Mouse (Mus musculus) ovary, adult 18-20 months (tissue): ENCODE results near the gene Utp11.

ENCODE experiments used
- DNase-seq: peaks from one replicate; pipeline ENCODE4 v3.0.0; 2022; ENCODE audit warnings: low spot score, mixed read lengths

Gene Utp11

GRCm38 (mm10) chr4:124704797-124705474, 11.5 kb upstream of the Utp11 start:
- no peak for DNase-seq

GRCm38 (mm10) chr4:124703881-124704796, 10.7 kb upstream of the Utp11 start:
- no peak for DNase-seq

- DNase-seq = no peak
Observed at GRCm38 (mm10) chr4:124703406-124703805, 10.0 kb upstream of the Utp11 start.

GRCm38 (mm10) chr4:124701916-124702315, 8.5 kb upstream of the Utp11 start:
- no peak for DNase-seq

- DNase-seq = no peak
Observed at GRCm38 (mm10) chr4:124701052-124701845, 7.8 kb upstream of the Utp11 start.

GRCm38 (mm10) chr4:124700248-124700971, 7.0 kb upstream of the Utp11 start, which contains the start of gene Fhl3:
Fhl3 (plus strand) TSS chr4:124700701.
- DNase-seq = no peak

GRCm38 (mm10) chr4:124699791-124700190, 6.4 kb upstream of the Utp11 start:
- DNase-seq = no peak

GRCm38 (mm10) chr4:124695786-124696516, 2.6 kb upstream of the Utp11 start:
- no peak for DNase-seq

GRCm38 (mm10) chr4:124694572-124694971, 1.2 kb upstream of the Utp11 start:
- no peak for DNase-seq

- no peak for DNase-seq
Observed at GRCm38 (mm10) chr4:124692416-124692861, 961 bp downstream of the Utp11 start.

GRCm38 (mm10) chr4:124691455-124691854, 1.9 kb downstream of the Utp11 start:
- no peak for DNase-seq

- no peak for DNase-seq
Observed at GRCm38 (mm10) chr4:124685897-124686402, 7.5 kb downstream of the Utp11 start.

- DNase-seq = no peak
Observed at GRCm38 (mm10) chr4:124685453-124685852, 7.9 kb downstream of the Utp11 start.

- DNase-seq = no peak
Observed at GRCm38 (mm10) chr4:124685004-124685403, 8.4 kb downstream of the Utp11 start.

GRCm38 (mm10) chr4:124683474-124683873, 9.9 kb downstream of the Utp11 start:
- no peak for DNase-seq

GRCm38 (mm10) chr4:124682270-124682669, 11.1 kb downstream of the Utp11 start:
- DNase-seq = no peak

- no peak for DNase-seq
Observed at GRCm38 (mm10) chr4:124675958-124676357, 17.4 kb downstream of the Utp11 start.

- no peak for DNase-seq
Observed at GRCm38 (mm10) chr4:124675037-124675436, 18.4 kb downstream of the Utp11 start.

- no peak for DNase-seq
Observed at GRCm38 (mm10) chr4:124674334-124675032, 18.9 kb downstream of the Utp11 start.
